Mouse (Mus musculus): Measurements from ENCODE around the gene Ubl3. TPM values are rescaled to one million over a fixed set of nuclear protein-coding genes. Genes with fewer than 3 reads are reported as not detected.

Gene Ubl3
- total and polyA plus RNA-seq, 2 experiments from 2014 or later: 108 to 157 TPM

- TF ChIP-seq CTCF (IDR thresholded peaks at IDR 0.05; ENCODE audit: low read depth): no peak
- ATAC-seq (no peak), DNase-seq (ENCODE audit: low spot score) (no peak)
- WGBS: 88% methylated on average over 5 of the region's 5 CpGs
- Histone ChIP-seq H3K27me3 (ENCODE audit: insufficient read depth, low read length) (no peaks in the 10 kb centered on the region), H3K4me1 (ENCODE audit: insufficient read depth, low read length) (0 out of 2 replicates have a peak, but pooled peaks cover 3% of the 10 kb centered on the region), H3K4me2 (ENCODE audit: low read depth, low read length) (no peak overlapping the region), H3K36me3 (ENCODE audit: insufficient read depth, low read length) (no peaks in the 10 kb centered on the region), H3K9ac (replicated peaks; ENCODE audit: low read length) (no peak overlapping the region), H3K27ac (no peak overlapping the region), H3K4me3 (ENCODE audit: low read length) (no peak overlapping the region), H3K9me3 (ENCODE audit: low read length) (no peaks in the 10 kb centered on the region)
Measured at GRCm38 (mm10) chr5:148466116-148466515, 86.5 kb downstream of the Ubl3 start.

- TF ChIP-seq CTCF (IDR thresholded peaks at IDR 0.05; ENCODE audit: low read depth): no peak
- Histone ChIP-seq H3K27me3 (ENCODE audit: insufficient read depth, low read length) (no peaks in the 10 kb centered on the region), H3K36me3 (ENCODE audit: insufficient read depth, low read length) (no peaks in the 10 kb centered on the region), H3K9ac (replicated peaks; ENCODE audit: low read length) (no peak overlapping the region), H3K4me3 (ENCODE audit: low read length) (no peak overlapping the region), H3K9me3 (ENCODE audit: low read length) (no peaks in the 10 kb centered on the region), H3K4me2 (ENCODE audit: low read depth, low read length) (no peak overlapping the region), H3K4me1 (ENCODE audit: insufficient read depth, low read length) (0 out of 2 replicates have a peak, but pooled peaks cover 3% of the 10 kb centered on the region), H3K27ac (no peak overlapping the region)
- 90% methylated on average over 9 of the region's 9 CpGs for WGBS
- ATAC-seq (no peak), DNase-seq (ENCODE audit: low spot score) (no peak)
Measured at GRCm38 (mm10) chr5:148465091-148465490, 87.5 kb downstream of the Ubl3 start.

GRCm38 (mm10) chr5:148464489-148464888, 88.1 kb downstream of the Ubl3 start:
- no peak overlapping the region for H3K27ac ChIP-seq
- H3K36me3 ChIP-seq (ENCODE audit: insufficient read depth, low read length): no peaks in the 10 kb centered on the region
- 80% methylated on average over 7 of the region's 7 CpGs for WGBS
- H3K9ac ChIP-seq (replicated peaks; ENCODE audit: low read length): no peak overlapping the region
- no peaks in the 10 kb centered on the region for H3K27me3 ChIP-seq (ENCODE audit: insufficient read depth, low read length)
- H3K4me1 ChIP-seq (ENCODE audit: insufficient read depth, low read length): 0 out of 2 replicates have a peak, but pooled peaks cover 3% of the 10 kb centered on the region
- TF ChIP-seq CTCF (IDR thresholded peaks at IDR 0.05; ENCODE audit: low read depth): no peak
- ATAC-seq (no peak), DNase-seq (ENCODE audit: low spot score) (no peak)
- no peaks in the 10 kb centered on the region for H3K9me3 ChIP-seq (ENCODE audit: low read length)
- H3K4me2 ChIP-seq (ENCODE audit: low read depth, low read length): no peak overlapping the region
- H3K4me3 ChIP-seq (ENCODE audit: low read length): no peak overlapping the region

GRCm38 (mm10) chr5:148463783-148464294, 88.8 kb downstream of the Ubl3 start:
- no peak overlapping the region for H3K9ac ChIP-seq (replicated peaks; ENCODE audit: low read length)
- TF ChIP-seq CTCF (IDR thresholded peaks at IDR 0.05; ENCODE audit: low read depth): no peak
- H3K4me2 ChIP-seq (ENCODE audit: low read depth, low read length): no peak overlapping the region
- no peaks in the 10 kb centered on the region for H3K27me3 ChIP-seq (ENCODE audit: insufficient read depth, low read length)
- H3K4me3 ChIP-seq (ENCODE audit: low read length): no peak overlapping the region
- H3K27ac ChIP-seq: no peak overlapping the region
- DNase-seq (ENCODE audit: low spot score) (no peak), ATAC-seq (no peak)
- no peaks in the 10 kb centered on the region for H3K9me3 ChIP-seq (ENCODE audit: low read length)
- 0 out of 2 replicates have a peak, but pooled peaks cover 2% of the 10 kb centered on the region for H3K4me1 ChIP-seq (ENCODE audit: insufficient read depth, low read length)
- WGBS: 86% methylated on average over 6 of the region's 6 CpGs
- no peaks in the 10 kb centered on the region for H3K36me3 ChIP-seq (ENCODE audit: insufficient read depth, low read length)

Other genes starting within 250 kb of the Ubl3 start
- gene Slc7a1, start 152.9 kb downstream of the Ubl3 start, total RNA-seq (2014; rRNA removed): 58.5 and 71.1 TPM in 2 replicates
- 35.3 and 42.3 TPM in 2 replicates for gene Slc7a1, start 152.9 kb downstream of the Ubl3 start, polyA plus RNA-seq (2015; fragmentation: Nextera tagmentation; extraction: Ambion mirVana)

All from hindbrain, postnatal 0 days (tissue).